ENCODE assay signal across 12 mouse cellular contexts in the genomic region with DNA sequence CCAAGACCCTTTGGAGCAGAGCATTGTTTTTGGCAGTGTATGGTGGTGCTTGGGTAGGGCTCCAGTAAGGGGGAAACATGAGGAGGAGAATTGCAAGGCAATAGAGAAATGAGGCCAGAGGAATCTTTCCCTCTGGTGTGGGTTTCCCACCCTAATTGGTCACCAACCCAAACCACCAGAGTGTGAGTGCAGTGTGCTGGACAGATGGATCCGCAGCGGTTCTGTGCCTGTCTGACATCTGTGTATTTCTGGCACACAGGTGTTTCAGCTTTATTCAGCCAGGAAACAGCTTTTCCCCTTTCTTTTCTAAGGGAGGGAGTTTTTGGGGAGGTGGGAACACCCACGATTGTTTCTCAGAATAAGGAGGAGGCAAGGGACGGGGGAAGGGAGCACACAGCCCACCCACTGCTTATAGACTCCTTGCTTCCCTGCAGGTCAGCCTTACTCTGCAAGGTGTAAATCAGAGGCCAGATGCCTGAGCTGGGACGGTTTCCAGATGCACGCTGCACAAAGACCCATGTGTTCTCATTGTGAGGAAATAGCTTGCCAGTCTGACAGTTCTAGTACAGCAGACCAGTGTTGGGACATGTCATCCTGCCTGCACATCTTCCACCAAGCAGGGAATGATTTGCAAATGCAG.
A peak's percentile ranks its signal among the peaks of the same experiment; 100 is the strongest.
DNase-seq lines count a peak whose midpoint lies in the region; ATAC-seq lines count a peak whose summit lies in the region.
"Had no signal": no experiment of that assay in that cellular context is flagged by ENCODE, and none has a peak within 500 bp of the region (broad histone marks: within the 10 kb centered on the region; RNA-seq: fewer than 3 reads in every experiment).

No protein-coding gene starts in this region.

- H3K9me3 ChIP-seq in embryonic facial prominence, embryonic 12.5 days: no peaks in the 10 kb centered on the region
- H3K9me3 ChIP-seq in limb, embryonic 13.5 days: no peaks in the 10 kb centered on the region

- no peaks in the 10 kb centered on the region for H3K36me3 ChIP-seq in embryonic facial prominence, embryonic 12.5 days
- H3K36me3 ChIP-seq in limb, embryonic 13.5 days: no peaks in the 10 kb centered on the region

- no peak overlapping the region for H3K4me3 ChIP-seq in embryonic facial prominence, embryonic 12.5 days
- no peak overlapping the region for H3K4me3 ChIP-seq in limb, embryonic 13.5 days
- H3K4me3 ChIP-seq: heart, adult 2 months had no signal

- DNase-seq in retina, postnatal 1 day: peak; percentile 32
- DNase-seq in retina, embryonic 14.5 days (ENCODE audit: low spot score): no peak
- DNase-seq in adipocyte (ENCODE audit: low spot score): no peak
- DNase-seq: cerebellum, postnatal 36 days; heart, adult 2 months; lung, embryonic 14.5 days; thymus, adult 2 months had no signal

- ATAC-seq in embryonic facial prominence, embryonic 12.5 days (ENCODE audit: insufficient number of reproducible peaks, insufficient read depth, low FRiP score, low TSS enrichment): 0 out of 2 replicates have a peak, but pooled peaks have one; percentile 54
- peak; percentile 78 for ATAC-seq in limb, embryonic 13.5 days (ENCODE audit: low FRiP score, low read depth)
- ATAC-seq in erythroblast, adult 5-6 weeks (replicated peaks; ENCODE audit: low FRiP score, poor library complexity, severe bottlenecking): no peak
- no peak for ATAC-seq in erythroid progenitor cell, adult 5-6 weeks (replicated peaks; ENCODE audit: low FRiP score, poor library complexity, severe bottlenecking)
- ATAC-seq: midbrain, embryonic 16.5 days had no signal

- H3K27me3 ChIP-seq in embryonic facial prominence, embryonic 12.5 days: 0 out of 2 replicates have a peak, but pooled peaks cover 5% of the 10 kb centered on the region
- H3K27me3 ChIP-seq in limb, embryonic 13.5 days: peaks cover 11% of the 10 kb centered on the region; the same call in 1 of the 2 replicates

- 22% methylated on average over 6 of the region's 6 CpGs for WGBS in embryonic facial prominence, embryonic 12.5 days
- WGBS in limb, embryonic 13.5 days: 9% methylated on average over 6 of the region's 6 CpGs

- H3K9ac ChIP-seq in embryonic facial prominence, embryonic 12.5 days: no peak overlapping the region
- H3K9ac ChIP-seq in limb, embryonic 13.5 days: no peak overlapping the region
- H3K9ac ChIP-seq: lung, embryonic 14.5 days had no signal

- H3K4me2 ChIP-seq in embryonic facial prominence, embryonic 12.5 days (replicated peaks): no peak overlapping the region
- no peak overlapping the region for H3K4me2 ChIP-seq in limb, embryonic 13.5 days (replicated peaks)
- H3K4me2 ChIP-seq: lung, embryonic 14.5 days had no signal

- 0 out of 2 replicates have a peak overlapping the region, but pooled peaks have one; percentile 63 for H3K27ac ChIP-seq in embryonic facial prominence, embryonic 12.5 days
- H3K27ac ChIP-seq in limb, embryonic 13.5 days: 0 out of 2 replicates have a peak overlapping the region, but pooled peaks have one; percentile 39
- H3K27ac ChIP-seq: heart, adult 2 months had no signal

- peaks cover 23% of the 10 kb centered on the region for H3K4me1 ChIP-seq in embryonic facial prominence, embryonic 12.5 days
- peaks cover 46% of the 10 kb centered on the region for H3K4me1 ChIP-seq in limb, embryonic 13.5 days

Comparison
In these comparisons a context has a peak if more than half of its experiments do, and no peak if none do; other contexts are left out.
1. ATAC-seq: peak in embryonic facial prominence, embryonic 12.5 days (single experiment) and limb, embryonic 13.5 days (single experiment); none in erythroblast, adult 5-6 weeks (single experiment) and erythroid progenitor cell, adult 5-6 weeks (single experiment).